Mouse (Mus musculus): ENCODE measurements around the gene Gm13539. TPM values are rescaled to one million over a fixed set of nuclear protein-coding genes. Genes with fewer than 3 reads are reported as not detected.
"Not testable (repeated sequence)": the region's sequence is repeated elsewhere in the genome, so short reads cannot be mapped to it uniquely, and the experiment has no call there.

Gene Gm13539
- polyA plus RNA-seq, 1 experiment, result not detected

DNA sequence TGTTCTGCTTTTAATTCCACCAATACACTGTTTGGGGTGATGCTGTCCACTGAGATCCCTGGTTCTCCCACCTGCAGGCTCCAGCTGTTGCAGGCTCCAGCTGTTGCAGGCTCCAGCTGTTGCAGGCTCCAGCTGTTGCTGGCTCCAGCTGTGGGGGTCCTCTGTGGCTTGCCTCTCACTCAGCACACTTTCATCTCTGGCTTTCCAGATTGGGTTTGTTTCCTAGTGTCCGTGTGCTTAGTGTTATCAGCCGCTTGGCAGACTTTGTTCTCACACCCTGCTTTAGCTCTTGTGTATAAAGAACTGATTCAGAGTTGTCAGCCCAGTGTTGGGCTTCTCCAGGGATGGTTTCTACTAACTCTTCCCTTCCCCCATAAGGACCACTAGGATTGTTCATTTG, 15.6 kb downstream of the Gm13539 start:
- TF ChIP-seq POLR2A (IDR thresholded peaks at IDR 0.05; ENCODE audit: borderline replicate concordance, control insufficient read depth, low read depth, low read length) (no peak), CTCF (IDR thresholded peaks at IDR 0.05; ENCODE audit: control insufficient read depth, insufficient read depth, low read length) (no peak)
- 55% methylated on average over 2 of the region's 2 CpGs for WGBS
- Histone ChIP-seq H3K4me3 (replicated peaks; ENCODE audit: control insufficient read depth, low read depth, low read length) (no peak overlapping the region), H3K4me1 (ENCODE audit: control insufficient read depth, insufficient read depth, low read length) (no peaks in the 10 kb centered on the region), H3K27ac (ENCODE audit: control insufficient read depth, insufficient read depth, low read depth, low read length, poor library complexity) (no peak overlapping the region)

- TF ChIP-seq POLR2A (IDR thresholded peaks at IDR 0.05; ENCODE audit: borderline replicate concordance, control insufficient read depth, low read depth, low read length) (no peak), CTCF (IDR thresholded peaks at IDR 0.05; ENCODE audit: control insufficient read depth, insufficient read depth, low read length) (no peak)
- Histone ChIP-seq H3K27ac (ENCODE audit: control insufficient read depth, insufficient read depth, low read depth, low read length, poor library complexity) (no peak overlapping the region), H3K4me3 (replicated peaks; ENCODE audit: control insufficient read depth, low read depth, low read length) (no peak overlapping the region), H3K4me1 (ENCODE audit: control insufficient read depth, insufficient read depth, low read length) (no peaks in the 10 kb centered on the region)
- 48% methylated on average over 5 of the region's 5 CpGs for WGBS
These were observed 16.0 kb downstream of the Gm13539 start for GRCm38 (mm10) chr2:25798065-25798464.

DNA sequence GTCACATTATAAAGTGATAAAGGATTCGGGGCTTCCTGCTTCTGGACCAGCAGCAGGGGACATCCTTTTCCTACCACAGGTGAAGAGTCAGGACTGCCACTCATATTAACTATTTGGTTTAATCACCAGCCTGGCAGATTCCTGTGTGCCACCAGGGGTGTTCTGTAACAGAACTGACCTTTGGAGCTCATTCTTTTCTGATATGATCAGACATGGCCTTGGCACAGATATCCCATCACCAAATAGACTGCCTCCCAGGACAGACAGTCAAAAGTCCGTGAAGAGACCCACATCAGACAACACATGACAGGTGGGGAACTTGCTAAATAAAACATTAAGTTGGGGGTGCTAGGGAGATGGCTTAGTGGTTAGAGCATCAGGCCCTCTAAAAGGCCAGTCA, 29.7 kb downstream of the Gm13539 start:
- Histone ChIP-seq H3K4me3 (replicated peaks; ENCODE audit: control insufficient read depth, low read depth, low read length) (no peak overlapping the region), H3K27ac (ENCODE audit: control insufficient read depth, insufficient read depth, low read depth, low read length, poor library complexity) (no peak overlapping the region), H3K4me1 (ENCODE audit: control insufficient read depth, insufficient read depth, low read length) (no peaks in the 10 kb centered on the region)
- no peak for TF ChIP-seq CTCF (IDR thresholded peaks at IDR 0.05; ENCODE audit: control insufficient read depth, insufficient read depth, low read length)
- TF ChIP-seq POLR2A (IDR thresholded peaks at IDR 0.05; ENCODE audit: borderline replicate concordance, control insufficient read depth, low read depth, low read length), result no peak
- WGBS, result 59% methylated on average over 2 of the region's 2 CpGs

GRCm38 (mm10) chr2:25813364-25813763, 31.3 kb downstream of the Gm13539 start:
- TF ChIP-seq CTCF (IDR thresholded peaks at IDR 0.05; ENCODE audit: control insufficient read depth, insufficient read depth, low read length) (peak; percentile 27; the same call in 1 of the 2 replicates), POLR2A (IDR thresholded peaks at IDR 0.05; ENCODE audit: borderline replicate concordance, control insufficient read depth, low read depth, low read length) (no peak)
- Histone ChIP-seq H3K4me3 (replicated peaks; ENCODE audit: control insufficient read depth, low read depth, low read length) (no peak overlapping the region), H3K4me1 (ENCODE audit: control insufficient read depth, insufficient read depth, low read length) (no peaks in the 10 kb centered on the region), H3K27ac (ENCODE audit: control insufficient read depth, insufficient read depth, low read depth, low read length, poor library complexity) (no peak overlapping the region; the same call in 1 of the 2 replicates)
- WGBS, result 72% methylated on average over 5 of the region's 5 CpGs

GRCm38 (mm10) chr2:25815748-25816147, 33.7 kb downstream of the Gm13539 start, which contains the start of gene Glt6d1:
TSS of gene Glt6d1 (minus strand) at chr2:25815848.
- 66% methylated on average over 1 of the region's 1 CpGs for WGBS
- not testable (repeated sequence) for H3K4me3 ChIP-seq (replicated peaks; ENCODE audit: control insufficient read depth, low read depth, low read length); H3K27ac ChIP-seq (ENCODE audit: control insufficient read depth, insufficient read depth, low read depth, low read length, poor library complexity); H3K4me1 ChIP-seq (ENCODE audit: control insufficient read depth, insufficient read depth, low read length)

GRCm38 (mm10) chr2:25822806-25823205, 40.7 kb downstream of the Gm13539 start, which contains the start of gene Lcn9:
TSS of gene Lcn9 (plus strand) at chr2:25823153.
- H3K4me3 ChIP-seq (replicated peaks; ENCODE audit: control insufficient read depth, low read depth, low read length), result no peak within 1 kb of the TSS
- 22% methylated on average over 1 of the region's 1 CpGs for WGBS
- TF ChIP-seq POLR2A (IDR thresholded peaks at IDR 0.05; ENCODE audit: borderline replicate concordance, control insufficient read depth, low read depth, low read length), result no peak
- H3K27ac ChIP-seq (ENCODE audit: control insufficient read depth, insufficient read depth, low read depth, low read length, poor library complexity), result no peak within 1 kb of the TSS
- no peaks in the 10 kb centered on the region for H3K4me1 ChIP-seq (ENCODE audit: control insufficient read depth, insufficient read depth, low read length)

DNA sequence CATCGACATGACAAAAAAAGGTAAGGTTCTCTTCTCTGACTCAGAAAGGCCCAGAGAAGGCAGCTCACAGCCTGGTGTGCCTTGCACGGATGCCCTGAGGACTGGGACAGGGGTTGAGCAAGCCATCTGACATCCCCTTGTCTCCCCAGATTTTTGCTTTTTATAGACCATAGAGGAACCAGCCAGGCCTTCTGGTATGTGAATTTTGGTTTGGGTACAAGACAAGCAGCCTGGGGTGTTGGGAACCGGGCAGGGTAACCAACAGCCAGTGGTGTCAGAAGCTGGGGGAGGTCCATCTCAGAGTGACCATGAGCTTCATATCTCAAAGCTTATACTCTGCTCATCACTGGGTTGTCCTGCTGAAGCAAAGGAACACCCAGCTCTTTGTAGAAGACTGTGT, 42.7 kb downstream of the Gm13539 start:
- 66% methylated on average over 3 of the region's 3 CpGs for WGBS
- Histone ChIP-seq H3K27ac (ENCODE audit: control insufficient read depth, insufficient read depth, low read depth, low read length, poor library complexity) (no peak overlapping the region), H3K4me3 (replicated peaks; ENCODE audit: control insufficient read depth, low read depth, low read length) (no peak overlapping the region), H3K4me1 (ENCODE audit: control insufficient read depth, insufficient read depth, low read length) (no peaks in the 10 kb centered on the region)
- TF ChIP-seq POLR2A (IDR thresholded peaks at IDR 0.05; ENCODE audit: borderline replicate concordance, control insufficient read depth, low read depth, low read length) (no peak), CTCF (IDR thresholded peaks at IDR 0.05; ENCODE audit: control insufficient read depth, insufficient read depth, low read length) (no peak)

DNA sequence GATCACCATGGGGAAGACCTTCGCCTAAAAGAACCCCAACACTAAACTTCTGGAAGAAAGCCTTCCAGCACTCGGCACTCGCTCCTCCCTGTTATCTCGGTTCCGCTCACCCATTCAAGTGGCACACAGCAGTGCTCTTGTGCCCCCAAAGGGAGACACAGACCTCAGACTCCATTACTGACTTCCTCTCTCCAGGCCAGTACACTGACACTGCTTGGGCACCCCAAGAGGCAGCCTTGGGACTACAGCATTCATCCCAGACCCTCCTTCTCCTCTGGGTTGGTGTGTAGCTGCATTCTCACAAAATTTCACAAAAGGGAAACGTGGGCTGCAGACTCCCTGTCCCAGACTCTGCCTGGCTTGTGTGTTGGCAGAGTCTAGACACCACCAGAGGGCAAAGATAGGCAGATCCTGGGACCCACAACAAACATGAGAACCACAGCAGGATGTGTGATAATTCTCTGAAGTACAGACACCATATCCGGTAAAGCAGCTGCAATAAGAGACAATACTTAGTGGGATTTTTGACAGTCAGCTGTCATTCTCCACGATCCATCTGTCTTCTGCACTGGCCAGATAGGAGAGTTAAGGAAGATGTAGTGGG, 46.4 kb downstream of the Gm13539 start:
- 44% methylated on average over 8 of the region's 8 CpGs for WGBS
- H3K4me1 ChIP-seq (ENCODE audit: control insufficient read depth, insufficient read depth, low read length), result no peaks in the 10 kb centered on the region
- no peak for TF ChIP-seq CTCF (IDR thresholded peaks at IDR 0.05; ENCODE audit: control insufficient read depth, insufficient read depth, low read length)
- no peak for TF ChIP-seq POLR2A (IDR thresholded peaks at IDR 0.05; ENCODE audit: borderline replicate concordance, control insufficient read depth, low read depth, low read length)
- H3K4me3 ChIP-seq (replicated peaks; ENCODE audit: control insufficient read depth, low read depth, low read length), result no peak overlapping the region
- H3K27ac ChIP-seq (ENCODE audit: control insufficient read depth, insufficient read depth, low read depth, low read length, poor library complexity), result no peak overlapping the region

DNA sequence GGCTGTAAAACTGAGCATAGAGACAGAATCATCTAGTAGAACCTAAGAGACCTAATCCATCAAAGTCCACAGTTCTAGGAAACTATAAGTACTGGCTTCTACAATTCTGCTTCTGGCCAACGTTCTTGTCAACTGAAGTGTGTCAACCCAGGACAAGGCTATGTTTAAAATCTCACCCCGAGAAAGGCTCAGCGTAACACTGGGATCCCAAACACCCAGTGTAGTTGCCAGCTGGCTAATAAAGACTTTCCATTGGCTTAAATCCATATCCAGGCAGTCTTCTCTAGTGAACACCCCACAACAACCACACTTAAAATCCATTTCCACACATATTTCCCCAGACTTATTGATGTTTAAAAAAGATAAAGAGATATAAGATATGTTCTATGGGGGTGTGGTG, 48.7 kb downstream of the Gm13539 start:
- TF ChIP-seq POLR2A (IDR thresholded peaks at IDR 0.05; ENCODE audit: borderline replicate concordance, control insufficient read depth, low read depth, low read length), result no peak
- no peak for TF ChIP-seq CTCF (IDR thresholded peaks at IDR 0.05; ENCODE audit: control insufficient read depth, insufficient read depth, low read length)
- H3K4me3 ChIP-seq (replicated peaks; ENCODE audit: control insufficient read depth, low read depth, low read length), result no peak overlapping the region
- H3K4me1 ChIP-seq (ENCODE audit: control insufficient read depth, insufficient read depth, low read length), result no peaks in the 10 kb centered on the region
- WGBS, result 78% methylated on average over 3 of the region's 3 CpGs
- H3K27ac ChIP-seq (ENCODE audit: control insufficient read depth, insufficient read depth, low read depth, low read length, poor library complexity), result no peak overlapping the region
